Mouse (Mus musculus): ENCODE data around the gene Gm10488. TPM values are rescaled to one million over a fixed set of nuclear protein-coding genes. Genes with fewer than 3 reads are reported as not detected.
"Not testable (repeated sequence)": the region's sequence is repeated elsewhere in the genome, so short reads cannot be mapped to it uniquely, and the experiment has no call there.

Gm10488 gene
- total RNA-seq (2022): not detected

GRCm38 (mm10) chrX:29976014-29976413 lies at the start of gene Gm10488:
Gm10488 (plus strand) TSS chrX:29976314.
- not testable (repeated sequence) for DNase-seq (ENCODE audit: low spot score in 2 of 2)

Small RNA genes within 50 kb of the gene (microRNA-seq; reads per million reads assigned to microRNA genes)
- 0 reads per million in 2 experiments for gene Gm44298
